Mouse (Mus musculus): ENCODE measurements around the gene Ehd1. TPM values are rescaled to one million over a fixed set of nuclear protein-coding genes. Genes with fewer than 3 reads are reported as not detected.

Gene Ehd1
- total RNA-seq, 1 experiment from 2014 or later: 148 TPM

GRCm38 (mm10) chr19:6340524-6341452 is 64.3 kb downstream of the Ehd1 start, which contains the start of gene Map4k2:
TSS of gene Map4k2 (plus strand) at chr19:6341135.
- ATAC-seq (ENCODE audit: extremely low read depth, insufficient number of reproducible peaks, low FRiP score, poor library complexity, severe bottlenecking): peak; percentile 57

GRCm38 (mm10) chr19:6341453-6342077 is 65.0 kb downstream of the Ehd1 start:
- no peak for ATAC-seq (ENCODE audit: extremely low read depth, insufficient number of reproducible peaks, low FRiP score, poor library complexity, severe bottlenecking)

GRCm38 (mm10) chr19:6342276-6342933 is 65.9 kb downstream of the Ehd1 start:
- ATAC-seq (ENCODE audit: extremely low read depth, insufficient number of reproducible peaks, low FRiP score, poor library complexity, severe bottlenecking): no peak

GRCm38 (mm10) chr19:6343066-6343925 is 66.8 kb downstream of the Ehd1 start:
- ATAC-seq (ENCODE audit: extremely low read depth, insufficient number of reproducible peaks, low FRiP score, poor library complexity, severe bottlenecking): no peak

GRCm38 (mm10) chr19:6343996-6344395 is 67.5 kb downstream of the Ehd1 start:
- no peak for ATAC-seq (ENCODE audit: extremely low read depth, insufficient number of reproducible peaks, low FRiP score, poor library complexity, severe bottlenecking)

- no peak for ATAC-seq (ENCODE audit: extremely low read depth, insufficient number of reproducible peaks, low FRiP score, poor library complexity, severe bottlenecking)
These were observed 69.5 kb downstream of the Ehd1 start for GRCm38 (mm10) chr19:6346023-6346422.

GRCm38 (mm10) chr19:6346661-6347060 is 70.1 kb downstream of the Ehd1 start:
- ATAC-seq (ENCODE audit: extremely low read depth, insufficient number of reproducible peaks, low FRiP score, poor library complexity, severe bottlenecking): no peak; the same call in 1 of the 2 replicates

GRCm38 (mm10) chr19:6347615-6348014 is 71.1 kb downstream of the Ehd1 start:
- no peak for ATAC-seq (ENCODE audit: extremely low read depth, insufficient number of reproducible peaks, low FRiP score, poor library complexity, severe bottlenecking)

- no peak for ATAC-seq (ENCODE audit: extremely low read depth, insufficient number of reproducible peaks, low FRiP score, poor library complexity, severe bottlenecking)
These were observed 72.2 kb downstream of the Ehd1 start for GRCm38 (mm10) chr19:6348717-6349116.

GRCm38 (mm10) chr19:6349215-6349983 is 72.9 kb downstream of the Ehd1 start:
- no peak for ATAC-seq (ENCODE audit: extremely low read depth, insufficient number of reproducible peaks, low FRiP score, poor library complexity, severe bottlenecking)

Other genes starting within 250 kb of the Ehd1 start
- gene Syvn1, start 230.1 kb upstream of the Ehd1 start, total RNA-seq (2017): 42.1 and 45.3 TPM in 2 replicates
- gene Mrpl49, start 218.9 kb upstream of the Ehd1 start, total RNA-seq (2017): 28.7 and 29.2 TPM in 2 replicates
- 2,994 and 3,021 TPM in 2 replicates for gene Fau, start 218.9 kb upstream of the Ehd1 start, total RNA-seq (2017)
- 18.4 and 20.3 TPM in 2 replicates for gene Znhit2, start 215.5 kb upstream of the Ehd1 start, total RNA-seq (2017)
- gene Tm7sf2, start 208.4 kb upstream of the Ehd1 start, total RNA-seq (2017): 5.6 and 8.1 TPM in 2 replicates
- gene Vps51, start 199.5 kb upstream of the Ehd1 start, total RNA-seq (2017): 67.0 and 73.7 TPM in 2 replicates
- gene Tmem262, start 196.7 kb upstream of the Ehd1 start, total RNA-seq (2017): 1.5 TPM in 1 of 2 replicates, not detected in the other
- gene Gm28374, start 194.5 kb upstream of the Ehd1 start, total RNA-seq (2017): 0.74 TPM in 1 of 2 replicates, not detected in the other
- 51.9 and 52.8 TPM in 2 replicates for gene Zfpl1, start 191.8 kb upstream of the Ehd1 start, total RNA-seq (2017)
- 0.35 TPM in 1 of 2 replicates, not detected in the other for gene Cdca5, start 191.7 kb upstream of the Ehd1 start, total RNA-seq (2017)
- not detected in 2 replicates for gene AC131692.1, start 182.3 kb upstream of the Ehd1 start, total RNA-seq (2017)
- gene Naaladl1, start 170.9 kb upstream of the Ehd1 start, total RNA-seq (2017): not detected in 2 replicates
- gene Sac3d1, start 158.1 kb upstream of the Ehd1 start, total RNA-seq (2017): 2.2 and 3.1 TPM in 2 replicates
- 9.1 and 9.8 TPM in 2 replicates for gene Snx15, start 148.4 kb upstream of the Ehd1 start, total RNA-seq (2017)
- 1.2 TPM in 1 of 2 replicates, not detected in the other for gene Batf2, start 135.7 kb upstream of the Ehd1 start, total RNA-seq (2017)
- 14.0 and 15.2 TPM in 2 replicates for gene Arl2, start 135.2 kb upstream of the Ehd1 start, total RNA-seq (2017)
- gene Majin, start 92.3 kb upstream of the Ehd1 start, total RNA-seq (2017): not detected in 2 replicates
- gene Gpha2, start 50.3 kb upstream of the Ehd1 start, total RNA-seq (2017): not detected in 2 replicates
- gene Ppp2r5b, start 40.9 kb upstream of the Ehd1 start, total RNA-seq (2017): 21.8 and 22.1 TPM in 2 replicates
- gene Atg2a, start 35.1 kb upstream of the Ehd1 start, total RNA-seq (2017): 43.0 and 49.3 TPM in 2 replicates
- 4.4 and 10.9 TPM in 2 replicates for gene Cdc42bpg, start 29.7 kb downstream of the Ehd1 start, total RNA-seq (2017)
- 29.5 and 33.6 TPM in 2 replicates for gene Men1, start 58.3 kb downstream of the Ehd1 start, total RNA-seq (2017)
- 791 and 881 TPM in 2 replicates for gene Map4k2, start 64.4 kb downstream of the Ehd1 start, total RNA-seq (2017)
- 370 and 400 TPM in 2 replicates for gene Sf1, start 87.0 kb downstream of the Ehd1 start, total RNA-seq (2017)
- 8.7 and 14.1 TPM in 2 replicates for gene Pygm, start 107.7 kb downstream of the Ehd1 start, total RNA-seq (2017)
- gene Rasgrp2, start 122.6 kb downstream of the Ehd1 start, total RNA-seq (2017): 447 and 491 TPM in 2 replicates
- 0.70 and 3.4 TPM in 2 replicates for gene Nrxn2, start 142.0 kb downstream of the Ehd1 start, total RNA-seq (2017)